Mouse (Mus musculus) heart, postnatal 0 days (tissue): ENCODE measurements around the gene Coq6. TPM values are rescaled to one million over a fixed set of nuclear protein-coding genes. Genes with fewer than 3 reads are reported as not detected.
"Not testable (repeated sequence)": the region's sequence is repeated elsewhere in the genome, so short reads cannot be mapped to it uniquely, and the experiment has no call there.

ENCODE experiments used
- ATAC-seq: fragments of 200-750 bp; cut with Nextera tagmentation; 2 replicates; pipeline ENCODE4 v1.8.0; 2017; ENCODE audit warnings: low read depth, moderate number of reproducible peaks, moderate library complexity; ENCODE audit not compliant: insufficient read depth
- DNase-seq: peaks from one replicate; pipeline ENCODE4 v3.0.0-alpha.2; 2016; ENCODE audit warnings: low spot score
- H3K27ac ChIP-seq: fragments of 300-500 bp; sonication (generic); 2 replicates; pipeline ENCODE4 v1.5.1; 2014; ENCODE audit warnings: low read depth, mild to moderate bottlenecking
- H3K27me3 ChIP-seq: fragments of 300-500 bp; sonication (generic); 2 replicates; pipeline ENCODE4 v1.6.1; 2014; ENCODE audit warnings: low read length, mixed read lengths; ENCODE audit not compliant: control insufficient read depth, insufficient read depth
- H3K36me3 ChIP-seq: fragments of 300-500 bp; sonication (generic); replicated peaks from 2 replicates; pipeline ENCODE4 v1.6.1; 2014; ENCODE audit warnings: low read length, mixed read lengths; ENCODE audit not compliant: control insufficient read depth, insufficient read depth
- H3K4me1 ChIP-seq: fragments of 300-500 bp; sonication (generic); 2 replicates; pipeline ENCODE4 v1.6.1; 2014; ENCODE audit warnings: antibody characterized with exemption; ENCODE audit not compliant: control insufficient read depth, insufficient read depth
- H3K4me2 ChIP-seq: fragments of 300-500 bp; sonication (generic); 2 replicates; pipeline ENCODE4 v1.6.1; 2014; ENCODE audit warnings: low read depth, mild to moderate bottlenecking, low read length, moderate library complexity
- H3K4me3 ChIP-seq: fragments of 300-500 bp; sonication (generic); 2 replicates; pipeline ENCODE4 v1.5.1; 2014; ENCODE audit warnings: low read depth, low read length
- H3K9ac ChIP-seq: fragments of 300-500 bp; sonication (generic); replicated peaks from 2 replicates; pipeline ENCODE4 v1.6.1; 2014; ENCODE audit warnings: low read depth, low read length, mixed read lengths
- H3K9me3 ChIP-seq: fragments of 300-500 bp; sonication (generic); replicated peaks from 2 replicates; pipeline ENCODE4 v1.6.1; 2016; ENCODE audit warnings: low read length; ENCODE audit not compliant: control insufficient read depth
- CTCF ChIP-seq: IDR thresholded peaks from 2 replicates; pipeline ENCODE4 v1.5.1; 2016; ENCODE audit warnings: antibody characterized with exemption, control low read depth, low read depth
- EP300 ChIP-seq: IDR thresholded peaks from 2 replicates; pipeline ENCODE4 v1.6.1; 2016; ENCODE audit warnings: antibody characterized with exemption, low read depth
- WGBS: fragments of 180-500 bp; shearing (Covaris S2); extraction: QIAGEN DNeasy Blood & Tissue Kit; methylation state at CpG from one replicate; pipeline ENCODE4 v1.1.7; 2014; 5-methylcytosine and 5-hydroxymethylcytosine counted together
- polyA plus RNA-seq: library from polyadenylated mRNA; unstranded; fragments of >200 nt; fragmentation: Nextera tagmentation; extraction: Ambion mirVana; gene quantifications from 2 replicates; pipeline ENCODE4 v1.2.1, GENCODE M21; 2015
- total RNA-seq: library from RNA; depleted of rRNA; stranded (reverse); fragments of >200 nt; gene quantifications from 2 replicates; pipeline ENCODE4 v1.2.3, GENCODE M21; 2014; ENCODE audit warnings: low replicate concordance

Coq6 gene
- total and polyA plus RNA-seq, 2 experiments from 2014 or later: 105 to 271 TPM

- H3K4me3 ChIP-seq: no peak overlapping the region
- 90% methylated on average over 11 of the region's 11 CpGs for WGBS
- peaks cover 94% of the 10 kb centered on the region for H3K36me3 ChIP-seq
- H3K4me1 ChIP-seq: no peaks in the 10 kb centered on the region
- no peak for TF ChIP-seq EP300
- H3K9ac ChIP-seq: no peak overlapping the region
- H3K27me3 ChIP-seq: no peaks in the 10 kb centered on the region
- H3K9me3 ChIP-seq: no peaks in the 10 kb centered on the region
- no peak for DNase-seq
- no peak overlapping the region for H3K27ac ChIP-seq
- H3K4me2 ChIP-seq: no peak overlapping the region
- ATAC-seq: no peak
These were observed 24.4 kb upstream of the Coq6 start for GRCm38 (mm10) chr12:84336963-84337625.

DNA sequence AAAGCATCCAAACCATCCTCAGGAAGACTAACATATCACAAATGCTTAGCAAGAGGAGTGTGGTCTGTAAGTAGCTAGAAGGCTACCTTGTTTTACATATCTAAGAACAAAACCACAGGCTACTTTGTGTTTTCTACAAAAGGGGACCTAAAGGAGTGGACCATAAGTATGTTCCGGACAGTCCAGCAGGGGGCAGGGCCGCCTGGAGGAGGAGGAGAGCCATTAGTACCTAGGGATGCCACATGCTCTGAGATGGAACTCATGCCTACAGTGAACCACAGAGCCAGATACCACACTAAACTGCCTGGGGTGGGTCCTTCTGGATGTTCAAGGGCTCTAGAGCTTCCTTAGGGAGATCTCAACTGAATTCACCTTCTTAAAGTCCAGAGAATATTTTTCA lies 14.3 kb upstream of the Coq6 start:
- Histone ChIP-seq H3K36me3 (peaks cover 66% of the 10 kb centered on the region), H3K27me3 (no peaks in the 10 kb centered on the region)
- TF ChIP-seq CTCF (peak; percentile 72), EP300 (no peak)

DNA sequence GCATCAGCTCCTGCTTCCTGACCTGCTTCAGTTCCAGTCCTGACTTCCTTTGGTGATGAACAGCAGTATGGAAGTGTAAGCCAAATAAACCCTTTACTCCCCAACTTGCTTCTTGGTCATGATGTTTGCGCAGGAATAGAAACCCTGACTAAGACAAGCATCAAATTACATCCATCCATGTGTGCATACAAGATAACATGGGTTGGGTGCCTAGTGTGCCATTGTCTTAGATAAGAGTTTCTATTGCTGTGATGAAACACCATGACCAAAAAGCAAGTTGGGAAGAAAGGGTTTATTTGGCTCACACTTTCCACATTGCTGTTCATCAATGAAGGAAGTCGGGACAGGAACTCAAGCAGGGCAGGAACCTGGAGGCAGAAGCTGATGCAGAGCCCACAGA lies 2.8 kb upstream of the Coq6 start:
- not testable (repeated sequence) for ATAC-seq, H3K9me3 ChIP-seq, H3K9ac ChIP-seq, H3K27ac ChIP-seq, H3K4me2 ChIP-seq, DNase-seq, H3K4me3 ChIP-seq, H3K27me3 ChIP-seq
- Histone ChIP-seq H3K4me1 (peaks cover 21% of the 10 kb centered on the region), H3K36me3 (peaks cover 35% of the 10 kb centered on the region)
- whole genome bisulfite sequencing: 63% methylated on average over 2 of the region's 2 CpGs

More for the DNA sequence above, 14.3 kb upstream of the Coq6 start:
- ATAC-seq: peak; percentile 81
- no peak overlapping the region for H3K27ac ChIP-seq
- no peak overlapping the region for H3K9ac ChIP-seq
- peak; percentile 28 for DNase-seq
- H3K4me1 ChIP-seq: no peaks in the 10 kb centered on the region
- WGBS: 19% methylated on average over 2 of the region's 2 CpGs
- no peak overlapping the region for H3K4me3 ChIP-seq
- no peak overlapping the region for H3K4me2 ChIP-seq
- no peaks in the 10 kb centered on the region for H3K9me3 ChIP-seq

DNA sequence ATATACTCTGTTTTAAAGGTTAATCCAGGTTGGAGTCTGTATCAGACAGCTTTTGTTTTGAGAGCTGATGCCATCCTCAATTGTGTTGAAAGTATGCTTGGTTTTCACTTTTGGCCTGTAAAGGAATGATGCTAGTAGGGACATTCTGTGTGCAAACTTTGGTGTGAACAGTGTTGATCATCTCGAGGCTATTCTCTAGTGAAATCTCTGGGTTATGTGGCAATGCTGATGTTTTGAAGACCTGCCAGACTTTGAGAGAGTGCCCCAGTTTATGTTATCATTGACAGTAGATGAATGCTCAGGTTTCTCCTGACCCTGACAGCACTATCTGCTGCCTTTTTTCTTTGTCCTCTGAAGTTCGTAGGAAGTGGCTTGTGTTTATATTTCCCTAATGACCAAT lies 1.4 kb downstream of the Coq6 start:
- 27% methylated on average over 2 of the region's 2 CpGs for WGBS
- Histone ChIP-seq H3K9ac (no peak overlapping the region), H3K4me3 (peak overlapping the region; percentile 75), H3K27ac (no peak overlapping the region), H3K27me3 (no peaks in the 10 kb centered on the region), H3K36me3 (peaks cover 11% of the 10 kb centered on the region; the same call in 1 of the 2 replicates), H3K9me3 (no peaks in the 10 kb centered on the region), H3K4me1 (peaks cover 30% of the 10 kb centered on the region), H3K4me2 (peak overlapping the region; percentile 90)
- DNase-seq (no peak), ATAC-seq (no peak)
- TF ChIP-seq EP300 (no peak), CTCF (no peak)

DNA sequence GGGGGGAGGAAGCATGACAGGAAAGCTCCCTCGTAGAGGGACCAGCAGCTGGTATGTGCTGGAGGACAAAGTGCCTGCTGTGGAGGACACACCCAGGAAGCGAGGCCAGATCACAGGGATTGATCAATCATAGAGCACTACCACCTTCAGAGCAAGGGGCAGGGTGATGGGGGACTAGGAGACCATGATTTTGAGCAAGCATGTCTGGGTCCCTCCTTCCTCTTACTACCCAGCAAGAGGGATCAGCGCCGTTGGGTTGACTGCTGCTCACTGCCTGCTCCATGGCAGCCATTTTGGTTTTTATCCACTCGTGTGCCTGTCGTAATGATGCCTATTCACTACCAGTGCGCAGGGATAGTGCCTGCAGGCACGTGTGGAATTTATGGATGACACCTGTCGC lies 2.8 kb downstream of the Coq6 start:
- 61% methylated on average over 9 of the region's 9 CpGs for WGBS
- Histone ChIP-seq H3K4me2 (0 out of 2 replicates have a peak overlapping the region, but pooled peaks have one; percentile 24), H3K4me3 (no peak overlapping the region), H3K9me3 (no peaks in the 10 kb centered on the region), H3K27me3 (no peaks in the 10 kb centered on the region), H3K4me1 (peaks cover 30% of the 10 kb centered on the region), H3K27ac (no peak overlapping the region; the same call in 1 of the 2 replicates), H3K36me3 (peaks cover 24% of the 10 kb centered on the region), H3K9ac (no peak overlapping the region)
- ATAC-seq (no peak), DNase-seq (no peak)
- TF ChIP-seq CTCF: no peak
- TF ChIP-seq EP300: no peak

- H3K27me3 ChIP-seq: no peaks in the 10 kb centered on the region
- H3K4me3 ChIP-seq: no peak overlapping the region
- H3K27ac ChIP-seq: no peak overlapping the region
- no peak overlapping the region for H3K4me2 ChIP-seq
- no peak overlapping the region for H3K9ac ChIP-seq
- H3K36me3 ChIP-seq: peaks cover 33% of the 10 kb centered on the region
- H3K4me1 ChIP-seq: peaks cover 30% of the 10 kb centered on the region
- no peaks in the 10 kb centered on the region for H3K9me3 ChIP-seq
- ATAC-seq: no peak
- no peak for DNase-seq
- 89% methylated on average over 6 of the region's 6 CpGs for WGBS
- TF ChIP-seq CTCF (no peak), EP300 (no peak)
These were observed 3.7 kb downstream of the Coq6 start for GRCm38 (mm10) chr12:84365137-84365536.
